In the genomic region with DNA sequence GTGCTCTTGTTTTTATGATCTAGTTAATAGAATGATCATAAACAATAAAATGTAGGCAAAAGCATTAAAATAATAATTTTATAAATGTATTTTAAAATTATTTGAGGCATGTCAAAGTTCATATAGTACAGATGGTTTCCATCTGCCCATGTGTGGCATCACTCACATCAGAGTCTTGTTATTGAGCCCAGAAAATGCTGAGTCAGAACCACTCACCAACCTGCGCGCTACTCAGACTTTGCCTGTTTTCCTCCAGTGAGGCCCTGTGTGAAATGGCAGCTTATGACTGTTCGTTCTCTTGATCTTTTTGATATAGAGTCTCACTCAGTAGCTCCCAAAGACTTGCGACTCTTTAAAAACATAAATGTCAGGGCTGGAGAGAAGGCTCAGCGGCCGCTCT, we compare ENCODE assay signal across 22 mouse cellular contexts. TPM values are rescaled to one million over a fixed set of nuclear protein-coding genes. Genes with fewer than 3 reads are reported as not detected.
"Had no signal": no experiment of that assay in that cellular context is flagged by ENCODE, and none has a peak within 500 bp of the region (broad histone marks: within the 10 kb centered on the region; RNA-seq: fewer than 3 reads in every experiment).

No protein-coding gene starts in this region.

- H3K4me1 ChIP-seq: midbrain, embryonic 13.5 days; neural tube, embryonic 13.5 days; stomach, embryonic 15.5 days had no signal

- DNase-seq: kidney, adult 18-20 months; layer of hippocampus, adult 9-11 months; lung, adult 2 months; lung, postnatal 4 days; right cerebral cortex, postnatal 25 days; spleen, adult 18-20 months; thymus, postnatal 25 days had no signal

- H3K27ac ChIP-seq: liver, embryonic 14.5 days; midbrain, embryonic 13.5 days; neural tube, embryonic 13.5 days; stomach, embryonic 15.5 days had no signal

- ATAC-seq: intestine, embryonic 16.5 days; midbrain, embryonic 13.5 days; midbrain, embryonic 16.5 days had no signal

- H3K9me3 ChIP-seq: midbrain, embryonic 13.5 days; neural tube, embryonic 13.5 days; stomach, embryonic 15.5 days had no signal

- H3K27me3 ChIP-seq: midbrain, embryonic 13.5 days; neural tube, embryonic 13.5 days; stomach, embryonic 15.5 days had no signal

- H3K4me3 ChIP-seq: midbrain, embryonic 13.5 days; myocyte; neural tube, embryonic 13.5 days; stomach, embryonic 15.5 days had no signal

- H3K9ac ChIP-seq: liver, embryonic 14.5 days; midbrain, embryonic 13.5 days; neural tube, embryonic 13.5 days; stomach, embryonic 15.5 days had no signal

- H3K4me2 ChIP-seq: midbrain, embryonic 13.5 days; neural tube, embryonic 13.5 days; stomach, embryonic 15.5 days had no signal

RNA-seq across cellular contexts. Expression of a gene that starts 33.0 kb away (rescaled TPM):
- total RNA-seq: layer of hippocampus, adult 18-20 months; layer of hippocampus, postnatal 25 days; left cerebral cortex, adult 18-20 months; left cerebral cortex, postnatal 36 days had no signal
- polyA plus RNA-seq: lung, adult 2 months had no signal

RNA-seq across cellular contexts. Expression of a gene that starts 49.0 kb away (rescaled TPM):
- total RNA-seq: layer of hippocampus, adult 18-20 months; layer of hippocampus, postnatal 25 days; left cerebral cortex, adult 18-20 months; left cerebral cortex, postnatal 36 days; neutrophil, adult 5-6 weeks had no signal
- polyA plus RNA-seq: intestine, embryonic 16.5 days; kidney, embryonic 16.5 days; limb, embryonic 11.5 days; lung, adult 2 months; lung, embryonic 16.5 days; midbrain, embryonic 13.5 days; midbrain, embryonic 16.5 days; myocyte; neural tube, embryonic 13.5 days; stomach, embryonic 15.5 days had no signal
